Mouse (Mus musculus) embryonic facial prominence, embryonic 12.5 days (tissue): ENCODE measurements around the gene Ube3b. TPM values are rescaled to one million over a fixed set of nuclear protein-coding genes. Genes with fewer than 3 reads are reported as not detected.

Experiments
- ATAC-seq: fragments of 200-750 bp; cut with Nextera tagmentation; 2 replicates; pipeline ENCODE4 v1.8.0; 2017; ENCODE audit not compliant: insufficient number of reproducible peaks, insufficient read depth, low FRiP score, low TSS enrichment
- H3K27ac ChIP-seq: fragments of 300-500 bp; sonication (generic); 2 replicates; pipeline ENCODE4 v1.5.1; 2016; ENCODE audit warnings: mild to moderate bottlenecking
- H3K27me3 ChIP-seq: fragments of 300-500 bp; sonication (generic); 2 replicates; pipeline ENCODE4 v1.6.1; 2016; ENCODE audit warnings: mild to moderate bottlenecking, moderate library complexity
- H3K36me3 ChIP-seq: fragments of 300-500 bp; sonication (generic); 2 replicates; pipeline ENCODE4 v1.6.1; 2016; ENCODE audit warnings: mild to moderate bottlenecking
- H3K4me1 ChIP-seq: fragments of 300-500 bp; sonication (generic); 2 replicates; pipeline ENCODE4 v1.6.1; 2016
- H3K4me2 ChIP-seq: fragments of 300-500 bp; sonication (generic); replicated peaks from 2 replicates; pipeline ENCODE4 v1.6.1; 2016; ENCODE audit warnings: mild to moderate bottlenecking, moderate library complexity
- H3K4me3 ChIP-seq: fragments of 300-500 bp; sonication (generic); 2 replicates; pipeline ENCODE4 v1.5.1; 2016; ENCODE audit warnings: mild to moderate bottlenecking
- H3K9ac ChIP-seq: fragments of 300-500 bp; sonication (generic); 2 replicates; pipeline ENCODE4 v1.6.1; 2016; ENCODE audit warnings: mild to moderate bottlenecking, moderate library complexity
- H3K9me3 ChIP-seq: fragments of 300-500 bp; sonication (generic); 2 replicates; pipeline ENCODE4 v1.6.1; 2016; ENCODE audit warnings: mild to moderate bottlenecking, moderate library complexity
- WGBS: fragments of 180-500 bp; shearing (Covaris S2); methylation state at CpG from one replicate; pipeline ENCODE4 v1.1.7; 2016; 5-methylcytosine and 5-hydroxymethylcytosine counted together
- polyA plus RNA-seq: library from polyadenylated mRNA; unstranded; fragments of >200 nt; fragmentation: Nextera tagmentation; extraction: Ambion mirVana; gene quantifications from 2 replicates; pipeline ENCODE4 v1.2.1, GENCODE M21; 2016

Gene Ube3b
- polyA plus RNA-seq = 50.4 and 50.7 TPM in 2 replicates

GRCm38 (mm10) chr5:114380209-114381012 lies at the start of gene Ube3b, which contains the start of gene Kctd10:
TSS of gene Ube3b (plus strand) at chr5:114380607.
TSS of gene Kctd10 (minus strand) at chr5:114380508.
- peak within 1 kb of the TSS; percentile 94 for H3K27ac ChIP-seq
- peak within 1 kb of the TSS; percentile 89 for H3K4me3 ChIP-seq
- peak within 1 kb of the TSS; percentile 95 for H3K9ac ChIP-seq
- WGBS = under 1% methylated on average over 74 of the region's 74 CpGs
- H3K9me3 ChIP-seq = no peaks in the 10 kb centered on the region
- H3K27me3 ChIP-seq = no peaks in the 10 kb centered on the region
- peaks cover 23% of the 10 kb centered on the region for H3K36me3 ChIP-seq
- peak within 1 kb of the TSS; percentile 88 for H3K4me2 ChIP-seq
- peaks cover 42% of the 10 kb centered on the region for H3K4me1 ChIP-seq
- ATAC-seq = peak; percentile 87

DNA sequence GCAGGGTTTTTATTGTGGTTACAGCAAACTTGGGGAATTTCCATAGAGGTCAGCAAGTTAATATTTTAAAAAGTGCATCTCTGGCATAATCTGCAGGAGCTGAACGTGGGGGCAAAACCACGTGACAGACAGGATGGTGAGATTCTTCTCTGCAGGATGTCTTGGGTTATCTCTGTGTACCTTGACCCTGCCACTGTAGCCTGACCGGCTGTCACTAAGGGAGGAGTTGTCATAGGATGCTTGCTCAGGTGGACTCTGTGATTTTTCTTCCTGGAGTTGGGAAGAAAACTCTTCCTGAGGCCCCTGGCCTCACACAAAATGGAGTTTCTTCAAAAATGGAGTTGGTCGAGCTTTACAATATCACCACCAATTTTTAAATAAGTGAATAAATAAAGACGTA lies 37.4 kb upstream of the Ube3b start:
- H3K9ac ChIP-seq = no peak overlapping the region
- ATAC-seq = no peak
- WGBS = 82% methylated on average over 5 of the region's 5 CpGs
- H3K36me3 ChIP-seq = no peaks in the 10 kb centered on the region
- H3K27me3 ChIP-seq = no peaks in the 10 kb centered on the region
- no peak overlapping the region for H3K4me3 ChIP-seq
- H3K27ac ChIP-seq = no peak overlapping the region
- H3K9me3 ChIP-seq = no peaks in the 10 kb centered on the region
- H3K4me1 ChIP-seq = no peaks in the 10 kb centered on the region
- H3K4me2 ChIP-seq = no peak overlapping the region

DNA sequence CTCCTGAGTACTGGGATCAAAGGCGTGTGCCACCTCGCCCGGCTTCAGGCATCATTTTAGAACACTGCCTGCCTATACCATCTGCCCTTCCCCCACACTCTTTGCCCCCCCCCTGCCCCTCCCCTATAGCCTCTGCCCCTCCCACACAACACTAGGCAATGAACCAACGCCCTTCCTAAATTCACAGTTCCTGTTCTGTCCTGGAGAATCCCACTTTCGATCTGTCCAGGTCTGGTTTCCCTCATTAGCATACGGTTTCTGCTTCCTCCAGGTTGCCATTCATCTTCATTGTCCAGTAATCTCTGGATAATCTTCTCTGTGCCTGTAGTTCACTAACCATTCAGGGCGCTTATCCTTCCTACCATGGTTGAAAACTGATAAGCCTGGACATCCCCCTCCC lies 36.8 kb upstream of the Ube3b start:
- WGBS = 83% methylated on average over 7 of the region's 7 CpGs
- Histone ChIP-seq H3K27me3 (no peaks in the 10 kb centered on the region), H3K4me3 (no peak overlapping the region), H3K9me3 (no peaks in the 10 kb centered on the region), H3K4me2 (no peak overlapping the region), H3K4me1 (no peaks in the 10 kb centered on the region), H3K27ac (no peak overlapping the region), H3K9ac (no peak overlapping the region), H3K36me3 (no peaks in the 10 kb centered on the region)
- no peak for ATAC-seq

DNA sequence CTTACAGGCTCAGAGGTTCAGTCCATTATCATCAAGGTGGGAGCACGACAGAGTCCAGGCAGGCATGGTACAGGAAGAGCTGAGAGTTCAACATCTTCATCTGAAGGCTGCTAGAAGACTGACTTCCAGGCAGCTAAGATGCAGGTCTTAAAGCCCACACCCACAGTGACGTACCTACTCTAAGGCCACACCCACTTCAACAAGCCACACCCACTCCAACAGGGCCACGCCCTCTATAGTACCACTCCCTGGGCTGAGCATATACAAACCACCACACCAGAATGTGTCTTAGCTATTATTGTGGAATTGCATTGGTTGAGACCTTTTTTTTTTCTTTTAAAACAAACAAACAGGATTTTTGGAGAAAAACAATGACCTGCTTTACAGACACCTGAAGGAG lies 34.9 kb upstream of the Ube3b start:
- H3K9me3 ChIP-seq = no peaks in the 10 kb centered on the region
- ATAC-seq = no peak
- no peaks in the 10 kb centered on the region for H3K4me1 ChIP-seq
- 52% methylated on average over 3 of the region's 3 CpGs for WGBS
- no peak overlapping the region for H3K4me2 ChIP-seq
- H3K27me3 ChIP-seq = no peaks in the 10 kb centered on the region
- H3K4me3 ChIP-seq = no peak overlapping the region
- no peak overlapping the region for H3K27ac ChIP-seq
- no peak overlapping the region for H3K9ac ChIP-seq
- no peaks in the 10 kb centered on the region for H3K36me3 ChIP-seq

GRCm38 (mm10) chr5:114347005-114347404 lies 33.4 kb upstream of the Ube3b start:
- Histone ChIP-seq H3K4me2 (no peak overlapping the region), H3K27me3 (no peaks in the 10 kb centered on the region; the same call in 1 of the 2 replicates), H3K9me3 (no peaks in the 10 kb centered on the region), H3K4me1 (no peaks in the 10 kb centered on the region), H3K27ac (no peak overlapping the region), H3K9ac (no peak overlapping the region), H3K36me3 (no peaks in the 10 kb centered on the region), H3K4me3 (no peak overlapping the region)
- no peak for ATAC-seq
- WGBS = 83% methylated on average over 10 of the region's 10 CpGs

DNA sequence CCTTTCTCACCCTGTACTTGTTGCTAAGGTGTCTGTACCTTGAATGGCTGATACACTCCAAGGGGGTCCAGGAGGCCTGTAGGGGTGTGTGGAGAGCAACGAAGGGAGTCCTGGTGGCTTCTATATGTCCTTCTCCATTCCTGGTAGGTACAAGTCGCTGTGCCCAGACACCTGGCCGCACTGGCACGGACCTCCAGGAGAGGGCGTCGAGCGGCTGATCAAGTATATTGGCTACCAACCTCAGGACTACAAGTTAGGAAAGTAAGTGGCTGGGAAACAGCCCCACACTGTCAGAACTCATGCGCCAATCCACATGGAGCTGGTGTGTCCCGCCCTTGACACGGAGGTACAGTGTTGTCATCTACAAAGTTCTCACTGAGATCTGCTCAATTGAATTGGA lies 28.9 kb upstream of the Ube3b start:
- ATAC-seq = no peak
- no peak overlapping the region for H3K4me3 ChIP-seq
- no peaks in the 10 kb centered on the region for H3K36me3 ChIP-seq
- no peak overlapping the region for H3K4me2 ChIP-seq
- no peaks in the 10 kb centered on the region for H3K9me3 ChIP-seq
- no peak overlapping the region for H3K27ac ChIP-seq
- no peak overlapping the region for H3K9ac ChIP-seq
- H3K4me1 ChIP-seq = peaks cover 2% of the 10 kb centered on the region; the same call in 1 of the 2 replicates
- H3K27me3 ChIP-seq = no peaks in the 10 kb centered on the region; the same call in 1 of the 2 replicates
- 66% methylated on average over 10 of the region's 10 CpGs for WGBS

DNA sequence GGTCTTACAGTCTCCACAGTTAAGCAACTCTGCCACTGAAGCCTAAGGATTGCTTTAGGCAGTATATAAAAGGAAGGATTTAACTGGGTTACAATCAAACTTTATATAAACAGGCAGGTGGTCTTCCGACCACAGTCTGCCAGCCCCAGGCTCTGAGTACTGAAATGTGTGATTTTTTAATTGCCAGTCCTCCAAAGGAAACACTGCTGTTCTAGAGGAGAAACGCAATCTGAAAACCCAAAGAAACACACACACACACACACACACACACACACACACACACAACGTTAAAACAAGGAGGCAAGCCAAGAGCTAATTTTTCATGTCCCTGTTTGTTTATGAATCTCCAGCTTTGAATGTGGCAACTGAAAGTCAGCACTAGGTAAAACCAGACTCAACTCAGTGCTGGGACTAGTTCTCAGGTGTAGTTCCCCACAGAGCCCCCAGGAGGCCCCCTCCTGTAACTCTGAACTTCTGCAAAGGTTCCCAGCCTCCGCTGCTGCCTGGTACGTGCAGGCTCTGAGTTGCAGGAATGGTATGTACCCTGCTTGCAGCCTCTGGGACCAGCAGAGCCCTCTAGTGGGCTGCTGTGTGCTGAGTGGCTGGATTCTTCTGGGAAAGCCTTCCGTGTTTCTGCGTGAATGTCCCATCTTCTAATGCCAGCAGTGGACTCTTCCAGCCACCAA lies 24.0 kb upstream of the Ube3b start:
- Histone ChIP-seq H3K9me3 (no peaks in the 10 kb centered on the region), H3K4me3 (no peak overlapping the region), H3K27ac (peak overlapping the region; percentile 52), H3K27me3 (no peaks in the 10 kb centered on the region; the same call in 1 of the 2 replicates), H3K36me3 (peaks cover 20% of the 10 kb centered on the region), H3K9ac (peak overlapping the region; percentile 3; the same call in 1 of the 2 replicates), H3K4me1 (peaks cover 15% of the 10 kb centered on the region), H3K4me2 (peak overlapping the region; percentile 27)
- ATAC-seq = 0 out of 2 replicates have a peak, but pooled peaks have one; percentile 70
- 24% methylated on average over 7 of the region's 7 CpGs for WGBS

DNA sequence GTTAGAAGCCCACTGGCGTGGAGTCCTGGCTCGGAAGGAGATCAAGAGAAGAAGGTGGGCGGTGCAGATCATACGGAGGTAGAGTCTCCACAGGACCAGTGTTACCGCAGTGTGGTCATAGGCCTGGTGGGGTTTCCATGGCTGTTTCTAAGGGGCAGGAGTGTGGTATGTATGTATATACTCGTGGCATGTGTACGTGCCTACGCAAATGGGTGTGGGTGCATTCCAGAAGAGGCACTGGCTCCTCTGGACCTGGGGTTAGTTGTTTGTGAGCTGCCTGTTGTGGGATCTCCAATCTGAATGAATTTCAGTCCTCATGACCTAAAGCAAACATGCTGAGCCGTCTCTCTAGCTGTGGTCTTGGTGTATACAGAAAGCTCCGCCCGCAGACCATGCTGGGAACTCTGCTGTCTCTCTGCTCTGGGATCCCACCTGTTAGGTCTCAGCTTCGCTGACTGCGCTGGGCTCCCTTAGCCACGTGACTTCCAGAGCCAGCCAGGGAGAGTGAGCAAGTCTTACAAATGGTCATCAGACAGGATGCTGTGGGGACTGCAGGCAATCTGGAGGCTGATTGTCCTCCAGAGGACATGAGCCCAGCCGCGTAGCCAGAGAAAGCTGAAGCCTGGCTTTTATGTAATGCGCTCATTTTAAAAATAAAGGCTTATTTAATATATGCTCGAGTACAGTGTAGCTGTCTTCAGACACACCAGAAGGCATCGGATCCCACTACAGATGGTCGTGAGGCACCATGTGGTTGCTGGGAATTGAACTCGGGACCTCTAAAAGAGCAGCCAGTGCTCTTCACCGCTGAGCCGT lies 23.3 kb upstream of the Ube3b start:
- peak overlapping the region; percentile 52 for H3K27ac ChIP-seq
- ATAC-seq = 0 out of 2 replicates have a peak, but pooled peaks have one; percentile 35
- peaks cover 28% of the 10 kb centered on the region for H3K36me3 ChIP-seq
- H3K9ac ChIP-seq = peak overlapping the region; percentile 3; the same call in 1 of the 2 replicates
- H3K27me3 ChIP-seq = no peaks in the 10 kb centered on the region
- no peaks in the 10 kb centered on the region for H3K9me3 ChIP-seq
- WGBS = 50% methylated on average over 23 of the region's 23 CpGs
- H3K4me2 ChIP-seq = peak overlapping the region; percentile 27
- H3K4me1 ChIP-seq = peaks cover 15% of the 10 kb centered on the region
- H3K4me3 ChIP-seq = no peak overlapping the region

DNA sequence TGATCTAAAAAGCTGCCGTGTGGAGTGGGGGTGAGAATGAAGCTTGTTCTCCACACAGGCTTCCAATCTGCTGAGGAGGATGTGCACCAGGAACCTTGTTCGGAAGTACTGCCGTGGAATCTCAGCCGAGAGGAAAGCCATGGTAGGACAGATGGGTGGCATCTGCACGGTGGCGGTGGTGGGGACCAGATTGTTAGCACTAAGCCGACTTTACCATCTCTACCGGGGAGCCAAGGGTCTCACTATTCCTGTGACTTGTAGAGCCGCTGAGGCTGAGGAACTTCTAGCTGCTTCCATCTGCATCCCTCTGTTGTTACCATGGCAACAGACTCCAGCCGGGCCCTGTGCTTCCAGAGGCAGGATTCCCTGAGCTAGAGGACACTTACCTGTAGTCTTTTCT lies 21.6 kb upstream of the Ube3b start:
- WGBS = 76% methylated on average over 10 of the region's 10 CpGs
- peaks cover 45% of the 10 kb centered on the region for H3K36me3 ChIP-seq
- H3K9me3 ChIP-seq = no peaks in the 10 kb centered on the region
- no peaks in the 10 kb centered on the region for H3K27me3 ChIP-seq
- H3K4me1 ChIP-seq = peaks cover 15% of the 10 kb centered on the region
- no peak overlapping the region for H3K4me2 ChIP-seq
- no peak overlapping the region for H3K4me3 ChIP-seq
- no peak overlapping the region for H3K9ac ChIP-seq
- no peak for ATAC-seq
- no peak overlapping the region; the same call in 1 of the 2 replicates for H3K27ac ChIP-seq

DNA sequence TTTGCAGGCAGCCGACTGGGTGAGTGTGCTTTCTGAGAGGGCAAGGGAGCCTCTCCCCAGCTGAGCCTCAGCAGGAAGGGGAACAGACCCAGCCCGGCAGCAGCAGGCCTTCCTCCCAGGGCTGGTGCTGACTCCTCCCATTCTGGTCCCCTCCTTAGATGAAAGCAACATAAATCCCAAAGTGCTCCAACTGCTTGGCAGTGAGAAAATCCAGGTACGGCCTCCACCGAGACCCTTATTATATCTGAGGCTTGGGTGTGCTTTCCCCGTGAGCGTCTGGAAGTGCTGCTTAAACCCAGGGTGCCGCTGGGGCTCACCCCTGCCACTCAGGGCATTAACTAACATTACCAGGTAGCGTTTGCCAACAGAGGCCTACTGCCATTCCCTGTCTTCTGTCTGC lies 20.8 kb upstream of the Ube3b start:
- Histone ChIP-seq H3K27ac (no peak overlapping the region; the same call in 1 of the 2 replicates), H3K4me2 (no peak overlapping the region), H3K9me3 (no peaks in the 10 kb centered on the region), H3K4me1 (peaks cover 15% of the 10 kb centered on the region), H3K9ac (no peak overlapping the region), H3K4me3 (no peak overlapping the region), H3K27me3 (no peaks in the 10 kb centered on the region), H3K36me3 (peaks cover 52% of the 10 kb centered on the region)
- no peak for ATAC-seq
- 64% methylated on average over 8 of the region's 8 CpGs for WGBS

GRCm38 (mm10) chr5:114360968-114361367 lies 19.4 kb upstream of the Ube3b start:
- no peak overlapping the region for H3K27ac ChIP-seq
- H3K4me3 ChIP-seq = no peak overlapping the region
- H3K4me2 ChIP-seq = no peak overlapping the region
- 86% methylated on average over 15 of the region's 15 CpGs for WGBS
- peaks cover 15% of the 10 kb centered on the region for H3K4me1 ChIP-seq
- no peak for ATAC-seq
- no peak overlapping the region for H3K9ac ChIP-seq
- no peaks in the 10 kb centered on the region for H3K9me3 ChIP-seq
- no peaks in the 10 kb centered on the region for H3K27me3 ChIP-seq
- H3K36me3 ChIP-seq = peaks cover 66% of the 10 kb centered on the region
